10 mouse cellular contexts compared by ENCODE assay signal in the genomic region with DNA sequence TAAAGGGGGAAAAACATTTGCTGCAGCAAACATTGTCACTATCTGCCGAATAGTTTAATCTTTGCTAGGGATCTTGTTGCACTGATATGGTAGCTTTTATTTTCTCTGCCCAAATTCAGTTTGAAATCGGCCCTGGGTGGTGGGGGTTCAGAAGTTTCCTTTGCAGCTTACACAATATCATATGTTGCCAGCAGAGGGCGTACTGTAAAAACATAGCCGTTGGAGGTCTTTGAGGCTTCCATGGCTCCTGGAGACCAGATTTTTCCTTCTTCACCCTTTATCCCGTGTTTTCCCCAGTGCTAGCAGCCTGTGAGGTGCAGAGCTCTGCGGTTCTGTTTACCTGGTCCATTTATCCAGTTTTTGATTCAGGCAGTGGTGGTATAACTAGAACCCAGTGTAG. TPM values are rescaled to one million over a fixed set of nuclear protein-coding genes. Genes with fewer than 3 reads are reported as not detected.
A peak's percentile ranks its signal among the peaks of the same experiment; 100 is the strongest.
DNase-seq lines count a peak whose midpoint lies in the region; ATAC-seq and TF ChIP-seq lines count a peak whose summit lies in the region.
"Had no signal": no experiment of that assay in that cellular context is flagged by ENCODE, and none has a peak within 500 bp of the region (broad histone marks: within the 10 kb centered on the region; RNA-seq: fewer than 3 reads in every experiment).

No protein-coding gene starts in this region.

- H3K4me1 ChIP-seq in E14TG2a.4 (replicated peaks; ENCODE audit: low read depth, low read length) = 0 out of 2 replicates have a peak, but pooled peaks cover 2% of the 10 kb centered on the region
- no peaks in the 10 kb centered on the region for H3K4me1 ChIP-seq in limb, embryonic 10.5 days
- H3K4me1 ChIP-seq in neural tube, embryonic 14.5 days (ENCODE audit: control insufficient read depth, insufficient read depth, low read length) = no peaks in the 10 kb centered on the region
- H3K4me1 ChIP-seq: embryonic facial prominence, embryonic 12.5 days had no signal

- peak; percentile 54; the same call in 1 of the 2 replicates for ATAC-seq in neural tube, embryonic 14.5 days (ENCODE audit: low read depth)

- TF ChIP-seq CTCF in E14TG2a.4 (conservative IDR thresholded peaks at IDR 0.05; ENCODE audit: low read length) = peak; percentile 48

- no peak overlapping the region for H3K27ac ChIP-seq in limb, embryonic 10.5 days
- H3K27ac ChIP-seq in neural tube, embryonic 14.5 days (ENCODE audit: low read depth, low read length) = no peak overlapping the region
- H3K27ac ChIP-seq: embryonic facial prominence, embryonic 12.5 days had no signal

- peak; percentile 64 for DNase-seq in layer of hippocampus, adult 11-12 months (ENCODE audit: low spot score)
- no peak for DNase-seq in layer of hippocampus, adult 9-11 months
- DNase-seq in cerebellum, adult 9-10 months = peak; percentile 25
- peak; percentile 21 to 37 for DNase-seq in heart, postnatal 36 days
- DNase-seq in limb, embryonic 10.5 days (ENCODE audit: low spot score) = peak; percentile 54
- no peak for DNase-seq in ovary, postnatal 36 days (ENCODE audit: low spot score)

- H3K27me3 ChIP-seq in E14TG2a.4 (ENCODE audit: insufficient read depth, low read length) = no peaks in the 10 kb centered on the region
- no peaks in the 10 kb centered on the region for H3K27me3 ChIP-seq in limb, embryonic 10.5 days (ENCODE audit: low read depth, poor library complexity, severe bottlenecking)
- H3K27me3 ChIP-seq in neural tube, embryonic 14.5 days (ENCODE audit: control insufficient read depth, insufficient read depth, low read length) = no peaks in the 10 kb centered on the region
- H3K27me3 ChIP-seq: embryonic facial prominence, embryonic 12.5 days had no signal

- intact Hi-C loops in heart, postnatal 36 days (cut with DNase I) = loop anchor here (1.0 to 5.0 kb wide), 2 partner anchors 51 to 306 kb away; no protein-coding TSS in a partner anchor

- no peaks in the 10 kb centered on the region for H3K36me3 ChIP-seq in E14TG2a.4 (ENCODE audit: insufficient read depth, low read length)
- no peaks in the 10 kb centered on the region for H3K36me3 ChIP-seq in limb, embryonic 10.5 days
- H3K36me3 ChIP-seq in neural tube, embryonic 14.5 days (ENCODE audit: control insufficient read depth, insufficient read depth, low read length) = no peaks in the 10 kb centered on the region
- H3K36me3 ChIP-seq: embryonic facial prominence, embryonic 12.5 days had no signal

- no peak overlapping the region for H3K4me3 ChIP-seq in E14TG2a.4 (replicated peaks; ENCODE audit: low read length)
- no peak overlapping the region for H3K4me3 ChIP-seq in limb, embryonic 10.5 days
- no peak overlapping the region for H3K4me3 ChIP-seq in neural tube, embryonic 14.5 days (ENCODE audit: low read depth, low read length)
- H3K4me3 ChIP-seq: embryonic facial prominence, embryonic 12.5 days had no signal

- no peak overlapping the region for H3K4me2 ChIP-seq in neural tube, embryonic 14.5 days (ENCODE audit: low read depth, low read length)
- H3K4me2 ChIP-seq: embryonic facial prominence, embryonic 12.5 days had no signal

- peaks cover 10% of the 10 kb centered on the region for H3K9me3 ChIP-seq in E14TG2a.4 (ENCODE audit: low read length)
- no peaks in the 10 kb centered on the region for H3K9me3 ChIP-seq in limb, embryonic 10.5 days (replicated peaks)
- H3K9me3 ChIP-seq in neural tube, embryonic 14.5 days (ENCODE audit: control insufficient read depth, low read length) = no peaks in the 10 kb centered on the region
- H3K9me3 ChIP-seq: embryonic facial prominence, embryonic 12.5 days had no signal

- 27% methylated on average over 6 of the region's 6 CpGs for WGBS in limb, embryonic 10.5 days
- 25% methylated on average over 6 of the region's 6 CpGs for WGBS in neural tube, embryonic 14.5 days

- no peak overlapping the region for H3K9ac ChIP-seq in neural tube, embryonic 14.5 days (replicated peaks; ENCODE audit: low read depth, low read length)
- H3K9ac ChIP-seq: embryonic facial prominence, embryonic 12.5 days had no signal

RNA-seq across cellular contexts. Expression of gene Rassf6, which starts 39.0 kb away (rescaled TPM):
- total RNA-seq in heart, postnatal 36 days (2021) = not detected
- polyA plus RNA-seq in limb, embryonic 10.5 days (2016; fragmentation: Nextera tagmentation; extraction: Ambion mirVana) = 0.41 and 0.73 TPM in 2 replicates
- polyA plus RNA-seq in neural tube, embryonic 14.5 days (2014; fragmentation: Nextera tagmentation; extraction: Ambion mirVana) = 2.5 and 3.0 TPM in 2 replicates

RNA-seq across cellular contexts. Expression of gene 5830473C10Rik, which starts 40.6 kb away (rescaled TPM):
- not detected for total RNA-seq in heart, postnatal 36 days (2021)
- polyA plus RNA-seq in limb, embryonic 10.5 days (2016; fragmentation: Nextera tagmentation; extraction: Ambion mirVana) = not detected in 2 replicates
- polyA plus RNA-seq in neural tube, embryonic 14.5 days (2014; fragmentation: Nextera tagmentation; extraction: Ambion mirVana) = not detected in 2 replicates
- total RNA-seq: layer of hippocampus, postnatal 25 days had no signal

Comparison
In these comparisons a context has a peak if more than half of its experiments do, and no peak if none do; other contexts are left out.
1. DNase-seq: peak in layer of hippocampus, adult 11-12 months (single experiment), cerebellum, adult 9-10 months (single experiment), heart, postnatal 36 days (2 of 2) and limb, embryonic 10.5 days (single experiment); none in layer of hippocampus, adult 9-11 months (single experiment) and ovary, postnatal 36 days (single experiment).